Mouse (Mus musculus): Measurements from ENCODE around the gene Hnrnpa0.

- no peak for TF ChIP-seq POLR2A (IDR thresholded peaks at IDR 0.05; ENCODE audit: low read depth, low read length)
- no peak for TF ChIP-seq CTCF (IDR thresholded peaks at IDR 0.05; ENCODE audit: extremely low read depth, insufficient read depth, insufficient read length, insufficient replicate concordance)
These were observed 3.4 kb downstream of the Hnrnpa0 start for GRCm38 (mm10) chr13:58124989-58125388.
